Mouse (Mus musculus) embryo, embryonic 9.5 days (tissue): ENCODE data around the gene Mlkl.

ENCODE experiments used
- DNase-seq: peaks from one replicate; pipeline ENCODE4 v3.0.0-alpha.2; 2017; ENCODE audit errors: extremely low spot score

Mlkl gene

DNA sequence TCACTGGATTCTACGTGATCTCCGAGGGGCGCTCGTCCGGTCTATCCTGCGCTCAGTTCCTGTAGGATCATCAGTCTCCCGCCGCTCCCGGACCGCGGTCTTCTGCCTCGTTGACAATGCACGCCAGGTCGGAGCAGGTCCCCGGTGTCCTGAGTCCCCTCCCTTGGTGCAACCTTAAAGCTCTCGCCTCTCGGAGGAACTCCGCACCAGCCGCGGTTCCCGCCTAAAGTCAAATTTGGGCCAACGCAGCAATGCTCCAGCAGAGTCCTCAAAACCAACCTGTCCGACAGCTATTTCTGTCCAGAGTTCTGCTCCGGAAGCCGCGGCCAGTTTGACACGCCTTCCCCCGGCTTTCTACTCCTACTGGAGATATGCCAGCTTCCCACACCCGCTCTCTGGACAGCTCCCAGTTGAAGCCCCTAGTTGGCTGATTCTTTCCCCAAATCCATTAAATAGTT lies at the start of gene Mlkl:
Gene Mlkl, minus strand, starts transcription at position 288 of the 458 bp plus-strand sequence.
- peak; percentile 41 for DNase-seq

GRCm38 (mm10) chr8:111385915-111386314 lies 47.9 kb upstream of the Mlkl start:
- no peak for DNase-seq

- no peak for DNase-seq
Observed at GRCm38 (mm10) chr8:111384628-111385027, 46.7 kb upstream of the Mlkl start.

DNA sequence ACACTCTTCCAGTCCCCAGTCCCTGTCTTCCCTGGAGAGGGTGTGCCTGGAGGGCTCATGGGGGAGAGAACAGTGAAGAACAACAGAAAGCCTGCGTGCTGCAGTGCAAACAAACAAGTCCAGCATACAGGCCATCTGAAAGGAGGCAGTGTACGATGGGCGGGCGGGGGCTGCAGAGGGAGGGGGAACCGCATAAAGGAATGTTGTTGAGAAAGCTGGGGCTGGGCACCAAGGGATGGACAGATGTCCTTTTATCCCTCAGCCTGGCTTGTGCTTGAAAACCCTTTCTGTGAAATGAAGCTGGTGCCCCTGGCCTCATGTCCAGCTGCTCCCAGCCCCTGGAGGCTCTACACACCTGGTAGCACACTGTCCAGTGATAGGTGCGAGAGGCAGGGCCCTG lies 37.2 kb upstream of the Mlkl start:
- peak; percentile 22 for DNase-seq

GRCm38 (mm10) chr8:111369711-111370110 lies 31.7 kb upstream of the Mlkl start:
- DNase-seq = no peak

- DNase-seq = no peak
Observed at GRCm38 (mm10) chr8:111367350-111367749, 29.4 kb upstream of the Mlkl start.

DNA sequence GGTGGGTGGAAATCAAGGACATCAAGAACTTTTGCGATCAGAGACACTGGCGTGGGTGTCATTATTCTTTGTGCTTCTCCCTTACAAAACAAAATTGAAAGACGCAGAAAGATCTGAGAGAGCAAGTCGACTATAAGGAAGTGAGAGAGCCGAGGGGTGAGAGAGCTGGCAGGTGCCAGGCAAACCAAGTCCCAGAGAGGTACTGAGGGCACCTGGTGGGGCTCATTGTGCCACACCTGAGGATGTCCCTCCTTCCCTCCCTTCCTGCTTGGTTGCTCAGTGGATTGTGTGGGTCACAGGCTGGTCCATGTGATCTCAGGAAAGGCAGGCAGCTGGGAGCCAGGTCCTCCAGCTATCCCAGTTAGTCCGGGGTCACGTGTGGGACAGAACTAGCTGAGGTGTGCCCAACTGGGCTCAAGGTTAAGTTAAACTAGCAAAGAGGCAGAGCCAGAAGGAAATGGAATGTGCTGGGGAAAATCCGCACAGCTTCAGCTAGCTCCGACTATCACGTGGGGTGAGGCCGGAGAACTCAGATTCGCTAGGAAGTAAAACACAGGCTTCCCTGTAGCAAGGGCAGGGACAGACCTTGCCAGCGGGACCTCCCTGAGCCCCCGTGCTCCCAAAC lies 28.7 kb upstream of the Mlkl start:
- no peak for DNase-seq

- DNase-seq = no peak
Observed at GRCm38 (mm10) chr8:111363489-111363888, 25.5 kb upstream of the Mlkl start.

- DNase-seq = no peak
Observed at GRCm38 (mm10) chr8:111360579-111361209, 22.7 kb upstream of the Mlkl start.

DNA sequence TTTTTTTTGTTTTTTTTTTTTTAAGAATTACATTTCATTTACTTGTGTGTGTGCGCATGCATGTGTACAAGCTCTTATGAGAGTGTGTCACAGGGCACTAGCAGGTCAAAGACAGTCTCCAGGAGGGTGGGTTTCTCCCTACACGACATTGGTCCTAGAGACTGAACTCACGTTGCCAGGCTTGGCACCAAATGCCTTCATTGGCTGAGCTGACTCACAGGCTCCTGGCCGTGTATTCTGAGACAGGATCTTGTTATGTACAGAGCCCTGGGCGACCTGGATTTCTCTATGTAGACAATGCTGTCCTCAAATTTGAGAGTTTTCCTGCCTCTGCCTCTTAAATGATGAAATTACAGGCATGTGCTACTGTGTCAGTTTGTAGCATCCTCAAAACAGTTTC lies 22.0 kb upstream of the Mlkl start:
- DNase-seq = no peak

DNA sequence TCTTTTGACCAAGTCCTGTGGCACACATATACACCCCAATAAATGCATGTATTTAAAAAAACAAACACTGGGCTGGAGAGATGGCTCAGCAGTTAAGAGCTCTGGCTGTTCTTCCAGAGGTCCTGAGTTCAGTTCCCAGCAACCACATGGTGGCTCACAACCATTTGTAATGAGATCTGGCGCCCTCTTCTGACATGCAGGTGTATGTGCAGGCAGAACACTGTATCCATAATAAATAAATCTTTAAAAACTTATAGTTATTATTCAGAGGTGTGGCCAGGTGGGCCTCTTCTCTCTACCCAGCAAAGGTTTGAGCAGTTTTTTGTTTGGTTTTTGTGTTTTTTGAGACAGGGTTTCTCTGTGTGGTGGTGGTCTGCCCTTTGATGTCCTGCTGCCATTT lies 20.9 kb upstream of the Mlkl start:
- DNase-seq = no peak

- no peak for DNase-seq
Observed at GRCm38 (mm10) chr8:111357433-111357832, 19.5 kb upstream of the Mlkl start.

GRCm38 (mm10) chr8:111353497-111353896 lies 15.5 kb upstream of the Mlkl start:
- no peak for DNase-seq

GRCm38 (mm10) chr8:111352289-111352688 lies 14.3 kb upstream of the Mlkl start:
- DNase-seq = no peak

GRCm38 (mm10) chr8:111350577-111350976 lies 12.6 kb upstream of the Mlkl start:
- DNase-seq = no peak

DNA sequence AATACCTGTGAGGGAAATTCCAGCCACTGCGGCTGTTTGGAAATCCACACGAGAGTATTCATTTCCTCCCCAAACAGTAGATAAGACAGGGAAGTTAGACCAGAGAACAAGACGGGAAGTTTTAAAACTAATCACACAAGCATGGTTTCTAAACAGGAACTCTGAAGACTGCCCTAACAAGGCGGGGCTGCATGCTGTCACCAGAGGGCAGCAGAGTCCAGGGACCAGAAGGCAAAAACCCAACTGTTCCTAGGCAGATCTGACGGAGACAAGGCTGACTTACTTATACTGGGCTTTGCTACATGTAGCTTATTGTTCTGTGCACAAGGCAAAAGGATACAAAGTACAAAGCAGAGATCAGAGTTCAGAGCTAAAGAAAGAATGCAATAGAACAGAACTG lies 5.2 kb upstream of the Mlkl start:
- DNase-seq = peak; percentile 71

DNA sequence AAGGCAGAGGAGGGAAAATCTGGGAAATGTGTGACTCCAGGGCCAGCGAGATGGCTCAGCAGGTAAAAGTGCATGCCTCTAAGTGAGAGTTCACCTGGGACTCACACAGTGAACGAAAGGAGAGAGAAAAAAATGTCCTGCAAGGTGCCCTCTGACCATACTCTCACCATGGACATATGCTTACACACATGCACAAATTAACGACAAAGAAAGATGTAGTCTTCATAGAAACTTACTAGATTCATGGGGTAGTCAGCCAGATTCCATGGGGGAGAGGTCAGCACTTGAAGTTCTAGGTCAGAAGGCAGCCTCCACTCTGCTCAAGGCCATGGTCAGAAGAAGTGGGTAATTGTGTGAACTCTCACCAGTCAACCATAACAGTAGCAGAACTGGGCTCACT lies 2.2 kb upstream of the Mlkl start:
- DNase-seq = no peak

DNA sequence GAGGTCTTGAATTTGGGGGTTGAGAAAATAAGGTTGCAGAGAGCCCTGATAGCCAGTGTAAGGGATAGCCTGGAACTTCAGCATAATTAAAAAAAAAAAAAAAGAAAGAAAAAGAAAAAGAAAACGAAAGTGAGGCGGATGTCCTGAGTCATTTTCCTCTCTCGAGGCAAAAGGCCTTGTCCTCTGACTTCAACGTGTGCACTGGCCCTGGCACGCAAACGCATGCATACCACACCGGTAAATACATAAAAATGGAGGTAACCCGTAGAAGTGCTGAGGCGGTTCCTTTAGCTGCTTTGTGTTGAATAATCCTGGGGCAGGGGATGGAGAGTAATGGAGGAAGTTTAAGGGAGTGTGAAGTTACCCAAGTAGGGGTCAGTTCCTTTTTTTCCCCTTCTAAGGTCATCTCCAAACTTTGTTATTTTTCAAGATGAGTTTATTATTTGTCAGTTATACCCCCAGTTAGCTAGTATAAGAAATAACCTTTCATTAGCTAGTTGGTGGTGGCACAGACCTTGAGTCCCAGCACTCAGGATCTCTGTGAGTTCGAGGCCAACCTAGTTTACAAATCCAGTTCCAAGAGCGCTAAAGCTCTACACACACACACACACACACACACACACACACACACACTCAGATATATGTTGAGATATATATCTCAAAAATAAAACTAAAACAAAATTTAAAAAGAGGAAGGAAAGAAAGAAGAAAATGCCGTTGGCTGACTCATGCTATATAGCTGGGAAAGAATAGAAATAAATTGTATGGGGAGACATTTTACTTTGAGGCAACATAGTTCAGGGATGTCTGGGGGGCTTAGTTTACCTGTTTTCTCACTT lies 612 bp upstream of the Mlkl start:
- DNase-seq = no peak

GRCm38 (mm10) chr8:111337311-111337889 lies 577 bp downstream of the Mlkl start:
- DNase-seq = peak; percentile 12

DNA sequence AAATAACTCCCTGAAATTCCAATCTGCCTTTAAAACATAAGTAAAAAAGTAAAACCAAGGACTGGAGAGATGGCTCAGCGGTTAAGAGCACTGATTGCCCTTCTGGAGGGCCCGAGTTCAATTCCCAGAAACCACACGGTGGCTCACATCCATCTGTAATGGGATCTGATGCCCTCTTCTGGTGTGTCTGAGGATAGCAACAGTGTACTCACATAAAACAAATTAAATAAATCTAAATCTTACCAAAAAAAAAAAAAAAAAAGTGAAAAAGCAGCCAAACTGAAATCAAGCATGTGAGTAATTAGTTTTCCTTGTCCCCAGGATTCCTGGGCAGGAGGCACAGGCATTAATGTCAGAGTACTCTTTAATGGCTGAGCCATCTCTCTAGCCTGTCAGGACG lies 1.3 kb downstream of the Mlkl start:
- DNase-seq = no peak

GRCm38 (mm10) chr8:111325222-111325790 lies 12.7 kb downstream of the Mlkl start:
- DNase-seq = no peak

DNA sequence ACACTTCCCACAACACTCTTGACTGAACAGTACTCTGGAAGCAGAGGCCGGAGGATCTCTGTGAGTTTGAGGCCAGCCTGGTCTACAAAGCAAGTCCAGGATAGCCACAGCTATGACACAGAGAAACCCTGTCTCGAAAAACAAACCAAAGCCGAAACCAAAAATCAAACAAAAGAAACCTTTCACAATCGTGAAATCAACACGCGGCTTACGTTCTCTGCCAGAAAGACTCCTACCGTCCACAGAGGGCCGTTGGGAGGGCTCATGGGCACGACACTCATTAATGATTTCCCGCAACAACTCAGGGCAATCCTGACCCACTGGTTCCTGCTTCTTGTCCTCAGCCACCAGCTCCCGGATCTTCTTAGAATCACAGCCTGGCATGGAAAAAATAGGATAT lies 23.2 kb downstream of the Mlkl start:
- no peak for DNase-seq
